Mouse (Mus musculus): ENCODE results near the gene Tal1.

Gene Tal1

GRCm38 (mm10) chr4:115056371-115056920, at the start of gene Tal1:
Tal1 (plus strand) TSS chr4:115056426.
- peak; percentile 55 for DNase-seq (ENCODE audit: low spot score)

GRCm38 (mm10) chr4:115014276-115014675, 42.0 kb upstream of the Tal1 start:
- no peak for DNase-seq (ENCODE audit: low spot score)

- DNase-seq (ENCODE audit: low spot score): no peak
These were observed 36.2 kb upstream of the Tal1 start for GRCm38 (mm10) chr4:115019997-115020396.

GRCm38 (mm10) chr4:115035043-115035442, 21.2 kb upstream of the Tal1 start:
- DNase-seq (ENCODE audit: low spot score): no peak

GRCm38 (mm10) chr4:115038242-115038641, 18.0 kb upstream of the Tal1 start:
- no peak for DNase-seq (ENCODE audit: low spot score)

GRCm38 (mm10) chr4:115045621-115046020, 10.6 kb upstream of the Tal1 start:
- no peak for DNase-seq (ENCODE audit: low spot score)

GRCm38 (mm10) chr4:115047750-115048149, 8.5 kb upstream of the Tal1 start:
- peak; percentile 52 for DNase-seq (ENCODE audit: low spot score)

GRCm38 (mm10) chr4:115048190-115048589, 8.0 kb upstream of the Tal1 start:
- no peak for DNase-seq (ENCODE audit: low spot score)

GRCm38 (mm10) chr4:115051245-115051644, 5.0 kb upstream of the Tal1 start:
- DNase-seq (ENCODE audit: low spot score): no peak

- peak; percentile 66 for DNase-seq (ENCODE audit: low spot score)
These were observed 3.8 kb upstream of the Tal1 start for GRCm38 (mm10) chr4:115052343-115053005.

- no peak for DNase-seq (ENCODE audit: low spot score)
These were observed 1.2 kb upstream of the Tal1 start for GRCm38 (mm10) chr4:115055044-115055443.

GRCm38 (mm10) chr4:115055691-115056090, 535 bp upstream of the Tal1 start:
- DNase-seq (ENCODE audit: low spot score): no peak

- peak; percentile 63 for DNase-seq (ENCODE audit: low spot score)
These were observed 871 bp downstream of the Tal1 start for GRCm38 (mm10) chr4:115056921-115057673.

GRCm38 (mm10) chr4:115057674-115058316, 1.6 kb downstream of the Tal1 start:
- DNase-seq (ENCODE audit: low spot score): no peak

- DNase-seq (ENCODE audit: low spot score): no peak
These were observed 2.1 kb downstream of the Tal1 start for GRCm38 (mm10) chr4:115058317-115058761.

GRCm38 (mm10) chr4:115058871-115059590, 2.8 kb downstream of the Tal1 start:
- DNase-seq (ENCODE audit: low spot score): no peak

- no peak for DNase-seq (ENCODE audit: low spot score)
These were observed 3.6 kb downstream of the Tal1 start for GRCm38 (mm10) chr4:115059871-115060270.

- DNase-seq (ENCODE audit: low spot score): no peak
These were observed 4.5 kb downstream of the Tal1 start for GRCm38 (mm10) chr4:115060753-115061152.

GRCm38 (mm10) chr4:115062540-115062874, 6.3 kb downstream of the Tal1 start:
- no peak for DNase-seq (ENCODE audit: low spot score)

GRCm38 (mm10) chr4:115062875-115063517, 6.8 kb downstream of the Tal1 start:
- no peak for DNase-seq (ENCODE audit: low spot score)

- DNase-seq (ENCODE audit: low spot score): no peak
These were observed 7.5 kb downstream of the Tal1 start for GRCm38 (mm10) chr4:115063518-115064239.

Measured in yolk sac, embryonic 10.5 days (tissue).